Mouse (Mus musculus): Measurements from ENCODE around the gene Racgap1.

Racgap1 gene

GRCm38 (mm10) chr15:99651163-99651872 is at the start of gene Racgap1:
TSS of gene Racgap1 (minus strand) at chr15:99651656.
- DNase-seq = peak; percentile 92 to 96

- DNase-seq = no peak
Observed at GRCm38 (mm10) chr15:99700219-99701106, 49.0 kb upstream of the Racgap1 start.

DNA sequence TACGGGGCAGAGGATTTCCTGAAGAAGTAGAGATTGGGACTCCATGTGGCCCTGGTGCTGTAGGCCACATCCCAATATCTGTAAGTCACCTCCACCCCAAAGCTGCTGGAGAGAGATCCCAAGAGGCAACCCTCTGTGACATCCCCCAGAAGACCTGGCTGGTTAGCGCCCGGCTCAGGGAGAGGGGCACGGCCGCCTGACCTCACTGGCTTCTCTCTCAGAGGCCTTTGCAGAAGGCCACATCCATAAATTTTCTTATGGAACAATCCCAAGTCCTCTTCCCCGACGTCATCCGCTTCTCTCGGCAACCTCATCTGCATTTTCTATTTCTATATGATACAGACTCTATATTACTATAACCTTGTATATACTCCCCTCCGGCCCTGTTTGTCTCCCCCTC is 48.3 kb upstream of the Racgap1 start:
- no peak for DNase-seq

DNA sequence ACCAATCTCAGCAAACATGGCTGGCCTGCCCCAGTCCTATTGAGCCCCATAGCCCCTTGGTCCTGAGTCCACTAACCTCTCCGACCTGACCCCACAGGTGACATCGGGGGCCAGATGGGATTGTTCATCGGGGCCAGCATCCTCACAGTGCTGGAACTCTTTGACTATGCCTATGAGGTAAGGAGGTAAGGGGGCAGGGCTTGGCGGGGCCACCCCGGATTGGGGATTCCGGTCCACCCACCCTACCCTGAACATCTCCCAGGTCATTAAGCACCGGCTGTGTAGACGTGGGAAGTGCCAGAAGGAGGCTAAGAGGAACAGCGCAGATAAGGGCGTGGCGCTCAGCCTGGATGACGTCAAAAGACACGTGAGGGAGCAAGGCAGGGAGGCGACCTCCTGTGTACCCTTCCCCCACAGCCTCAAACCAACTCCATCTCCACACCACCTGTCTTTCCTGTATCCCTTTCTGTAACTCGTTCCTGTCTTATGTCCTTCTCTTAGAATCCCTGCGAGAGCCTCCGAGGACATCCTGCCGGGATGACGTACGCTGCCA is 47.2 kb upstream of the Racgap1 start:
- no peak for DNase-seq

GRCm38 (mm10) chr15:99697309-99697708 is 45.9 kb upstream of the Racgap1 start:
- DNase-seq = no peak

- DNase-seq = no peak
Observed at GRCm38 (mm10) chr15:99691976-99692375, 40.5 kb upstream of the Racgap1 start.

GRCm38 (mm10) chr15:99690924-99691323 is 39.5 kb upstream of the Racgap1 start:
- DNase-seq = no peak

GRCm38 (mm10) chr15:99688712-99689111 is 37.3 kb upstream of the Racgap1 start:
- peak in 1 of 2 experiments; percentile 30 for DNase-seq

DNA sequence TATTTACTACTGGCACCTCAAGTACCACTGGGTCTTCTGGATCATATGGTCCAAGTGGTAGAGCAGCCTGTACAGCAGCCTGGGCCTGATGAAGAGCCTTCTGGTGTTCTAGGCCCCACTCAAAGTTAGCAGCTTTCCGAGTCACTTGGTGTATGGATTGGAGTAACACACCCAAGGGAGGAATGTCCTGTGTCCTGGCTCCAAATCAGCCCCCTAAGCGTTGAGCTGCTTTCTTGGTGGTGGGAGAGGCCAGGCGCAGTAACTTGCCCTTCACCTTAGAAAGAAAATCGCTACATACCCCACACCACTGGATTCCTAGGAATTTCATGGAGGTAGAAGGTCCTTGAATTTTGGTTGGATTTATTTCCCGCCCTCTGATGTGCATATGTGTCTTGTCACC is 32.7 kb upstream of the Racgap1 start:
- no peak for DNase-seq

DNA sequence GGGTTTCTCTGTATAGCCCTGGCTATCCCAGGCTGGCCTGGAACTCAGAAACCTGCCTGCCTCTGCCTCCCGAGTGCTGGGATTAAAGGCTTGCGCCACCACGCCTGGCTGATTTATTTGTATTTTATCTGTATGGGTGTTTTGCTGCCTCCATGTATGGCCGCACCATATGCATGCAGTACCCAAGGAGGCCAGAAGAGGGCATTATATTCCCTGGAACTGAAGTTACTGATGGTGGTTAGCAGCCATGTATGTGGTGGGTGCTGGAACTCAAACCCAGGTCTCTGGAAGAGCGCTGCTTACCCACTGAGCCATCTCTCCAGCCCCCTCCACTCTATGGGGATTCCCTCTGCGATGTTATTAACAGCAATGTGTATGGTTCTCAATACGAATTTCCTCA is 31.4 kb upstream of the Racgap1 start:
- DNase-seq = no peak

DNA sequence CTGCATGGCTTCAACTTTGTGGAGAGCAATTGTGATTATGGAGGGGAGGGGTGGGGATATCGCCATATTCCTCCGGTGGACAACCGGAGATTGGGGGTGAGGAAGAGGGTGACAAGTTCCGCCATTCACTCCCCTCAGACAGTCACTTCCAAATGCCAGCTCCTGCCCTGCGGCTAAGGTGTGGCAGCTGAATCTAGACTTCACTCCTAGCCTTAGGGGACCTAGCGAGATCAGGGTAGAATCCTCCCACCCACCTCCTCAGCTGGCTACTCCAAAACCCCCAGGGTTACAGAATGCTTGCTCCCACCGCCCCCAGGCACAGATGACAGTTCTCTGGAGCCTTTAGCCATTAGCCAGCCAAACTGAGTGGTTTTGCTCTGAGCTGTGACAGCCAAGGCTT is 27.6 kb upstream of the Racgap1 start:
- DNase-seq = no peak

DNA sequence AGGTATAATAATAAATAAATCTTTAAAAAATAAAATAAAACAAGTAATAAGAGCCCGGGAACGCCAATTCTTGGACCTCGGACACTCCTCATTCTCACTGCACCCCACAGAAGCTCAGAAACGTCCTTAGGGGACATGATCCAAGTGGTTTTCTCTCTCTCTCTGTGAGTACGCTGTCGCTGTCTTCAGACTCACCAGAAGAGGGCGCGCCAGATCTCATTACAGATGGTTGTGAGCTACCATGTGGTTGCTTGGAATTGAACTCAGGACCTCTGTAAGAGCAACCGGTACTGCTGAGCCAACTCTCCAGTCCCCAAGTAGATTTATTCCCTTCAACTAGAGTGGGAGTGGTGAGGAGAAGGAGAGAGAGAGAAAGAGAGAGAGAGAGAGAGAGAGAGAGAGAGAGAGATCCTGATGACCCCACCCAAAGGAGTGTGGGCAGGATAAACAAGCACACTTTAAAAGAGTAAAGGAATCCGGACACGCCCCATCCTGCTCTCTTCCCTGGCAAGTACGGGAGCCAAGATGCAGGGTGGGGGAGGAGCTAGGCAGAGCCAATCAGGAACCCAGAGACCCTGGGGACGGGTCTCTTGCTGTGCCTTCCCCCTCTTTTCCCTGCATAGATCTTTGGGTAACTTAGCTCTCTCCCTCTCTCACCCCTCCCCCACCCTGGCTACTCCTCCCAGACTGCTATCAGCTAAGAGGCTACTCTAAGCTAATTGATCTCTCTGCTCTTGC is 26.8 kb upstream of the Racgap1 start:
- DNase-seq = peak in 1 of 2 experiments; percentile 23

GRCm38 (mm10) chr15:99677089-99677488 is 25.6 kb upstream of the Racgap1 start:
- DNase-seq = no peak

GRCm38 (mm10) chr15:99674866-99675265 is 23.4 kb upstream of the Racgap1 start:
- DNase-seq = no peak

DNA sequence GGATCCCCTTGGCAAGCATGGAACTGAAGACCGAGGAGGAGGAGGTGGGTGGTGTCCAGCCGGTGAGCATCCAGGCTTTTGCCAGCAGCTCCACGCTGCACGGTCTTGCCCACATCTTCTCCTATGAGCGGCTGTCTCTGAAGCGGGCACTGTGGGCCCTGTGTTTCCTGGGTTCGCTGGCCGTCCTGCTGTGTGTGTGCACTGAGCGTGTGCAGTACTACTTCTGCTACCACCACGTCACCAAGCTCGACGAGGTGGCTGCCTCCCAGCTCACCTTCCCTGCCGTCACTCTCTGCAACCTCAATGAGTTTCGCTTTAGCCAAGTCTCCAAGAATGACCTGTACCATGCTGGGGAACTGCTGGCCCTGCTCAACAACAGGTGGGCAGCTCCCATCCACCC is 20.3 kb upstream of the Racgap1 start:
- no peak for DNase-seq

DNA sequence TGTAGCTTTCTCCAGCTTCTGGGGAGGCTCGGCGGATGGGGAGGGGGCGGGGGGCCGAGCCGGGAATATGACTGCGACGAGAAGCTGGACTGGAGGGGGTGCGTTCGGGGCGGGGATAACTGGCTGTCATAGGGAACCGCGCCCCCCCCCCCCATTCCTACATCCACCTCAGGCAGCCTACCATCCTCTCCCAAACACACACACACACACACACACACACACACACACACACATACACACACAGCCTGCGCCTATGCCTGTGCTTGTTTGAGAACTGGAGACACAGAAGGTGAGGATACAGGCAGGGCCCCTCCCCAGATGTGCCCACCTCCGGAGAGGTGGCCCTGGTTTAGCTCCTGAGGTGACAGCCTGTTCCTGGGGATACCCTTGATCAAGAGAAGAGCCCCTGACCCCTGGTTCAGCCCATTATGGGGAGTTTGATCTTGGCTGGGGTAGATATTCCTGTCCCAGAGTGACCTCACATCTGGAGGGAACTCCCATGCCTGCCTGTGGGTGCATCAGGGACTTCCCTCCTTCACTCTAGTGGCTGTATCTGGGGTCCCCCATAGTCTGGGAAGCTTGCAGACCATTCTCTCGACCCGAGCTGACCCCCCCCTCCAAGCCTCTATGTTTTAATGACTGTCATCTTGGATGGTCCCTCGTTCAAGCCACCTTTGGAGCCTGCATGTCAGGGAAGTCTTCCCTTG is 19.7 kb upstream of the Racgap1 start:
- DNase-seq = no peak

GRCm38 (mm10) chr15:99670154-99670821 is 18.8 kb upstream of the Racgap1 start, which contains the start of gene Asic1:
TSS of gene Asic1 (plus strand) at chr15:99670368.
- DNase-seq = no peak

DNA sequence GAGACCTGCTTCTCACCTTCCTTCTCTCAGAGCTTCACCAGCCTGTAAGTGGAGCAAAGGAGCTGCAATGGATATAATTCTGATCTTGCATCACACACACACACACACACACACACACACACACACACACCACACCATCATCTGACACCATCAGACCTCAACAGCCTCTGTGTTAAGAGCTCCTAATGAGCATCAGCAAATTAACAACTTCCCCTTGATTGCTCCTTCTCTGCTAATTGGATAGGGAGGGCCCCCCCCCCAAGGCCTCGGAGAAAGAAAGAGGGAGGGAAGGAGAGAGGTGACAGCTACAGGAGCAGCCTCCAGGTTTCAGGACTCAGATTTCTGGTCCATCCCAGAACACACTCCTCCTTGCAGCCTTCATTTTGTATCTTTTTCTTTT is 17.9 kb upstream of the Racgap1 start:
- no peak for DNase-seq

- DNase-seq = peak; percentile 43 to 73
Observed at GRCm38 (mm10) chr15:99668881-99669280, 17.4 kb upstream of the Racgap1 start.

DNA sequence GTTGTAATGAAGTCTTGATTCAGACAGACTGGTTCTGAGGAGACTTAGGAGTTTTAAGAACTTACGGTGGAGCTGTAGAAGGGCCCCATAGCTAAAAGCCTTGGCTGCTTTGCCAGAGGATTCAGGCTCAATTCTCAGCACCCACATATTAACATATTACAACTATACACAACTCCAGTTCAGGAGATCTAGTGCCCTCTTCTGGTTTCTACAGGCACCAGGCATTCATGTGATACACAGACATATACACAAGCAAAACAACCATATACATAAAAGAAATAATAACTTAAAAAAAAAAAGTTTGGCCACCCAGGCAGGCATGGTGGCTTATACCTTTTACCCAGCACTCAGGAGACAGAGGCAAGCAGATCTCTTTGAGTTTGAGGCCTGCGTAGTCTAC is 16.1 kb upstream of the Racgap1 start:
- no peak for DNase-seq

DNA sequence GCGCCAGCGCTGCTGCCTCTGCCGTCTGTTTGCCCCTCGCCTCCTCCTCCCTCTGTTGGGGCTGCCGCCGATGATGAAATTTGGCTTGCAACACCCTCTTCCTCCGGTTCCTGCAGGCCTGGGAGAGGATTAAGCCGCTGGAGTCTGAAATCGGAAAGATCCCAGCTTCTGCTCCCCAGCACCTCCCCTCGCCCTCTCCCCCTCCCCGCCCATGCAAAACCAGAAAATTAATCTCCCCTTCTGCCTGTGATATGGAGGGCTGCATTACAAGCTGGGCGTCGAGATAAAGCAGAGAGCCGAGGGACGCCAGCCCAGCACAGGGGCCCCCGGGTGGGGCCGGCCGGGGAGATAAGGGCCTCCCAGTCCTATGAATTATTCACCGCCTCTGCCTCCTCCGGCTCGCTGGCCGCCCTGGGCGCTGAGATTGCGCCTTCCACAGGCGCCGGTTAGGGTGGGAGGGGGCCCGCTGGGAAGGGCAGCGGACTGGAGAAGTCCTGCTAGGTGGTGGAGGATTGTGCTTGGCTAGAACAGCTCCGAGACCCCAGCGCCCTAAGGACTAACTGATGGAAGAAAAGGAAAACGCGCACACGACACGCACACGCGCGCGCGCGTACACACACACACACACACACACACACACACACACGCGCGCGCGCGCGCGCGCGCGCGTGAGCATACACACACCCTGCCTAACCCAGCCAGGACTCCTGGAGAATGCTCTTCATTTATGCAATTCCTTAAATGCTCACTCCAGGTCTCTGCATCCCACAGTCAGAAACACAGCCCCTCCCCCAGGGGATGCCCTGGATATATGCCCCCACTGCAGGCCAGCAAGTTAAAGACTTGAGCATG is 13.4 kb upstream of the Racgap1 start:
- no peak for DNase-seq

All from spleen, adult 18-20 months (tissue).